Mouse (Mus musculus): Measurements from ENCODE around the gene Slit2. TPM values are rescaled to one million over a fixed set of nuclear protein-coding genes. Genes with fewer than 3 reads are reported as not detected.

Slit2 gene
- total and polyA plus RNA-seq, 2 experiments from 2014 or later = 7.7 to 41.5 TPM

DNA sequence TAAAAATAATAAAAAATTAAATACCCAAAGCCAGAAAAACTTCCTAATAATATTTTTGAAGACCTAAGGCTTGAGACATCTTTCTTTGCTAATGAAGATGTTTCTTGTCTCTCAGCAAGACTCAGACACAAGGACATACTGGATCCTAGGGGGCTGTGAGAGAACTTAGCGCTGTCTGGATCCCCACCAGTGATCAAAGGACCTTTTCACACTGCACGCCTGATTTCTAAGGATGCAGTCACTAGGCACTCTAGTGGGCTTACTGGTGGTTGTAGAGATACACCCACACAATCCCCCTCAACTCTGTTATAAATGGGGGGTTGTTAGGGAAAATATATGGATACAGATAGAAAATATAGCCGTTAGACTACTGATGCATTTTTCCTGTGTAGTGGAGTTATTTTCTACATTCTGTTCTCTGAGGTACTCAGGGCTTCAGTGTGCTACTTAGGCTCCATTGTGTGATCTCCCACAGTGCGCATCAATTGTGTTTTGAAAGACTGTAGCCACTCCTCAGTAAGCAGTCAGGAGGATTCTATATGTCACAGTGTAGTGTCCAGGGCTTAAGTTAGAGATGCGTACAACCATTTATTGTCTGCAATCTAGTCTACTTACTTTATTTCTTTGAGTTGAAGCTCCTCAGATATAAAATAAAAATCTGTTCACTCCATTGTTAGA, 67.8 kb downstream of the Slit2 start:
- no peak for TF ChIP-seq CTCF (IDR thresholded peaks at IDR 0.05; ENCODE audit: low read depth)
- Histone ChIP-seq H3K27me3 (ENCODE audit: insufficient read depth, low read length) (no peaks in the 10 kb centered on the region), H3K4me3 (ENCODE audit: low read depth, low read length) (no peak overlapping the region), H3K9ac (no peak overlapping the region), H3K9me3 (ENCODE audit: low read length) (no peaks in the 10 kb centered on the region), H3K4me2 (ENCODE audit: low read depth) (no peak overlapping the region), H3K36me3 (ENCODE audit: insufficient read depth) (no peaks in the 10 kb centered on the region), H3K27ac (ENCODE audit: low read depth, low read length) (no peak overlapping the region), H3K4me1 (ENCODE audit: insufficient read depth) (no peaks in the 10 kb centered on the region)
- WGBS = 49% methylated on average over 5 of the region's 5 CpGs
- DNase-seq (no peak), ATAC-seq (no peak)

GRCm38 (mm10) chr5:48058612-48059011, 75.7 kb downstream of the Slit2 start:
- DNase-seq (peak; percentile 16), ATAC-seq (no peak; the same call in 1 of the 2 replicates)
- WGBS = 21% methylated on average over 10 of the region's 10 CpGs
- H3K4me2 ChIP-seq (ENCODE audit: low read depth) = peak overlapping the region; percentile 11; the same call in 1 of the 2 replicates
- no peak for TF ChIP-seq CTCF (IDR thresholded peaks at IDR 0.05; ENCODE audit: low read depth)
- H3K36me3 ChIP-seq (ENCODE audit: insufficient read depth) = no peaks in the 10 kb centered on the region
- H3K4me1 ChIP-seq (ENCODE audit: insufficient read depth) = 0 out of 2 replicates have a peak, but pooled peaks cover 4% of the 10 kb centered on the region
- no peak overlapping the region for H3K4me3 ChIP-seq (ENCODE audit: low read depth, low read length)
- H3K27me3 ChIP-seq (ENCODE audit: insufficient read depth, low read length) = no peaks in the 10 kb centered on the region
- no peaks in the 10 kb centered on the region for H3K9me3 ChIP-seq (ENCODE audit: low read length)
- H3K9ac ChIP-seq = no peak overlapping the region
- no peak overlapping the region for H3K27ac ChIP-seq (ENCODE audit: low read depth, low read length)

GRCm38 (mm10) chr5:48060715-48061114, 77.8 kb downstream of the Slit2 start:
- Histone ChIP-seq H3K4me1 (ENCODE audit: insufficient read depth) (0 out of 2 replicates have a peak, but pooled peaks cover 4% of the 10 kb centered on the region), H3K4me2 (ENCODE audit: low read depth) (no peak overlapping the region), H3K36me3 (ENCODE audit: insufficient read depth) (no peaks in the 10 kb centered on the region), H3K9ac (no peak overlapping the region), H3K4me3 (ENCODE audit: low read depth, low read length) (no peak overlapping the region), H3K9me3 (ENCODE audit: low read length) (no peaks in the 10 kb centered on the region), H3K27me3 (ENCODE audit: insufficient read depth, low read length) (no peaks in the 10 kb centered on the region), H3K27ac (ENCODE audit: low read depth, low read length) (no peak overlapping the region)
- 12% methylated on average over 2 of the region's 2 CpGs for WGBS
- no peak for TF ChIP-seq CTCF (IDR thresholded peaks at IDR 0.05; ENCODE audit: low read depth)
- DNase-seq (no peak), ATAC-seq (no peak)

DNA sequence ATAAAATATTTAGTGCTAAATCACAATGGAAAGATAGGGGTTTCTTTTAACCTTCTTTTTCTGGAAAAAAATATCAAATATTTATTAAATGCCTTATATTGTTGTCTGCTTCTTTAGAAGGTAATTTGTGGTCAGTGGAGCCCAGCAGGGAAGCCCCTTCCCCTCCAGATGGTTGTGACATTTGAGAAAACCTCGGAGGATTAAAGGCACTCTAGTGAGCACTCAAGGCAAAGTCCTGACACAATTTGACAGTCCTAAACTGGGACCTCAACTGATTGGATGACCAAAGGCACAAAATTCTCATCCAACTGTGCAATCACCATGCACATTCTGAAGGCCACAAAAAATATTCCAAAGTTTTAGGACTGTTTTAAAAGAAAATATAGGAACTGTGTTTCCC, 95.8 kb downstream of the Slit2 start:
- Histone ChIP-seq H3K4me2 (ENCODE audit: low read depth) (no peak overlapping the region), H3K9me3 (ENCODE audit: low read length) (no peaks in the 10 kb centered on the region), H3K27me3 (ENCODE audit: insufficient read depth, low read length) (no peaks in the 10 kb centered on the region), H3K9ac (no peak overlapping the region), H3K27ac (ENCODE audit: low read depth, low read length) (no peak overlapping the region), H3K36me3 (ENCODE audit: insufficient read depth) (no peaks in the 10 kb centered on the region), H3K4me1 (ENCODE audit: insufficient read depth) (no peaks in the 10 kb centered on the region), H3K4me3 (ENCODE audit: low read depth, low read length) (no peak overlapping the region)
- no peak for TF ChIP-seq CTCF (IDR thresholded peaks at IDR 0.05; ENCODE audit: low read depth)
- DNase-seq = no peak
- ATAC-seq = no peak
- 8% methylated on average over 1 of the region's 1 CpGs for WGBS

DNA sequence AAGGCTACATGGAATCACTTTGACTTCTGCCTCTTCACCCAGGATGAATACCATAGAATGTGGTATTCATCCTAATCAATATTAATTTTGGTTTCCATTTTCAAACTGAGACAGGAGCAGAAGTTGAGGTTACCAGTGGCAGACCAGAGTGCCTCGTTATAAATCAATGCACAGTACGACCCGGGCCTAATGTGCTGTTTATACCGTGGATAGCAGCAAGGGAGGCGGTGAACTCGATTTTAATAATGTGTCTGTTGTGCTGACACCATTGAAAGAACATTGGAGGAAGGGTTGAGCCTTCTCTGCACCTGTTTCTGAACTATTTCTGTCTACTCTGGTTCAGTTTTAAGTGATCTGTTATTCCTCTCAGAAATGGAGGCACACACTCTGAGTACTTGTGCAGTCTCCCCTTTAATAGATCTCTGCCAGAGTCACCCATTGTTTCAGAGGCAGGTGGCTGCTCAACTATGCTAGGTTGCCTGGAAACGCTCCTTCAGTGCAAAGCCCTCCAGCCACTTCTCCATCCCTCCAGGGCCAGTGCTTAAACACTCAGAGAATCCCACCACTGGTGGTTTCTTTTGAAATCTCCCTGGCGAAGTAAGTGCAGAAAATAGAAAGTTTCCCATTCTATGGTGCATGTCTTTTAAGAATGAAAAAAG, 98.4 kb downstream of the Slit2 start:
- DNase-seq (no peak), ATAC-seq (peak; percentile 50; the same call in 1 of the 2 replicates)
- no peaks in the 10 kb centered on the region for H3K9me3 ChIP-seq (ENCODE audit: low read length)
- no peaks in the 10 kb centered on the region for H3K27me3 ChIP-seq (ENCODE audit: insufficient read depth, low read length)
- H3K36me3 ChIP-seq (ENCODE audit: insufficient read depth) = no peaks in the 10 kb centered on the region
- no peak overlapping the region for H3K4me2 ChIP-seq (ENCODE audit: low read depth)
- H3K9ac ChIP-seq = no peak overlapping the region
- WGBS = 21% methylated on average over 8 of the region's 8 CpGs
- no peak for TF ChIP-seq CTCF (IDR thresholded peaks at IDR 0.05; ENCODE audit: low read depth)
- no peak overlapping the region for H3K27ac ChIP-seq (ENCODE audit: low read depth, low read length)
- no peaks in the 10 kb centered on the region for H3K4me1 ChIP-seq (ENCODE audit: insufficient read depth)
- H3K4me3 ChIP-seq (ENCODE audit: low read depth, low read length) = no peak overlapping the region

DNA sequence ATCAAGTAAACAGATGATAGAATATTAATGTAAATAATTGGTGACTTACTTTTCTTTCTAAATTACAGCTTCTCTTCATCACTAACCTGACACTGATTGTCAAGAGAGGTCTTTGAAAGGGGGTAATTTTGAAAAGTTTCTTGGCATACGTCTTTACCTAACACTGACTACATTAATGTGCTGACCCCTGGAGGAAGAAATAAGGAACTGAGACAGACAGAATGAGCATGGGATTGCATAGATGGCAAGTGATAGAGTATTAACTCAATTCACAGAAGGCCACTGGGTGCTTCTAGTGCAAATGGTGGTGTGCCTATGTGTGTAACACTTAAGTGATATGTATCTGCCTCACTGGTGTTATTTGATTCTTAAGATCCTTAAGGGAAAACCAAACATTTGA, 130.5 kb downstream of the Slit2 start:
- H3K4me1 ChIP-seq (ENCODE audit: insufficient read depth) = peaks cover 5% of the 10 kb centered on the region; the same call in 1 of the 2 replicates
- DNase-seq (no peak), ATAC-seq (peak; percentile 82)
- no peaks in the 10 kb centered on the region for H3K27me3 ChIP-seq (ENCODE audit: insufficient read depth, low read length)
- H3K9ac ChIP-seq = no peak overlapping the region
- H3K4me3 ChIP-seq (ENCODE audit: low read depth, low read length) = no peak overlapping the region
- no peaks in the 10 kb centered on the region for H3K9me3 ChIP-seq (ENCODE audit: low read length)
- peak; percentile 60 for TF ChIP-seq CTCF (IDR thresholded peaks at IDR 0.05; ENCODE audit: low read depth)
- 15% methylated on average over 1 of the region's 1 CpGs for WGBS
- H3K27ac ChIP-seq (ENCODE audit: low read depth, low read length) = no peak overlapping the region
- H3K4me2 ChIP-seq (ENCODE audit: low read depth) = no peak overlapping the region
- no peaks in the 10 kb centered on the region for H3K36me3 ChIP-seq (ENCODE audit: insufficient read depth)

- Histone ChIP-seq H3K4me2 (ENCODE audit: low read depth) (no peak overlapping the region), H3K36me3 (ENCODE audit: insufficient read depth) (no peaks in the 10 kb centered on the region), H3K27ac (ENCODE audit: low read depth, low read length) (no peak overlapping the region), H3K4me3 (ENCODE audit: low read depth, low read length) (no peak overlapping the region), H3K4me1 (ENCODE audit: insufficient read depth) (peaks cover 5% of the 10 kb centered on the region; the same call in 1 of the 2 replicates), H3K27me3 (ENCODE audit: insufficient read depth, low read length) (no peaks in the 10 kb centered on the region), H3K9me3 (ENCODE audit: low read length) (no peaks in the 10 kb centered on the region), H3K9ac (no peak overlapping the region)
- ATAC-seq (no peak), DNase-seq (no peak)
- no peak for TF ChIP-seq CTCF (IDR thresholded peaks at IDR 0.05; ENCODE audit: low read depth)
- WGBS = 33% methylated on average over 4 of the region's 4 CpGs
Measured at GRCm38 (mm10) chr5:48114969-48115537, 132.1 kb downstream of the Slit2 start.
